Mouse (Mus musculus): ENCODE data around the gene Vash1.

Vash1 gene

GRCm38 (mm10) chr12:86692471-86693356 is 14.2 kb downstream of the Vash1 start:
- DNase-seq (ENCODE audit: low read depth, low spot score): no peak
- H3K36me3 ChIP-seq (ENCODE audit: control insufficient read depth, insufficient read depth, low read length, poor library complexity, severe bottlenecking): no peaks in the 10 kb centered on the region
- no peaks in the 10 kb centered on the region for H3K27me3 ChIP-seq (ENCODE audit: control insufficient read depth, insufficient read depth, low read length, poor library complexity, severe bottlenecking)

GRCm38 (mm10) chr12:86693389-86693788 is 14.9 kb downstream of the Vash1 start:
- DNase-seq (ENCODE audit: low read depth, low spot score): no peak
- Histone ChIP-seq H3K36me3 (ENCODE audit: control insufficient read depth, insufficient read depth, low read length, poor library complexity, severe bottlenecking) (no peaks in the 10 kb centered on the region), H3K27me3 (ENCODE audit: control insufficient read depth, insufficient read depth, low read length, poor library complexity, severe bottlenecking) (no peaks in the 10 kb centered on the region)

GRCm38 (mm10) chr12:86694441-86694840 is 15.9 kb downstream of the Vash1 start:
- no peaks in the 10 kb centered on the region for H3K27me3 ChIP-seq (ENCODE audit: control insufficient read depth, insufficient read depth, low read length, poor library complexity, severe bottlenecking)
- no peak for DNase-seq (ENCODE audit: low read depth, low spot score)
- no peaks in the 10 kb centered on the region for H3K36me3 ChIP-seq (ENCODE audit: control insufficient read depth, insufficient read depth, low read length, poor library complexity, severe bottlenecking)

- H3K27me3 ChIP-seq (ENCODE audit: control insufficient read depth, insufficient read depth, low read length, poor library complexity, severe bottlenecking): no peaks in the 10 kb centered on the region
- no peak for DNase-seq (ENCODE audit: low read depth, low spot score)
- no peaks in the 10 kb centered on the region for H3K36me3 ChIP-seq (ENCODE audit: control insufficient read depth, insufficient read depth, low read length, poor library complexity, severe bottlenecking)
Measured at GRCm38 (mm10) chr12:86697996-86698395, 19.5 kb downstream of the Vash1 start.

GRCm38 (mm10) chr12:86698537-86698936 is 20.0 kb downstream of the Vash1 start:
- Histone ChIP-seq H3K36me3 (ENCODE audit: control insufficient read depth, insufficient read depth, low read length, poor library complexity, severe bottlenecking) (no peaks in the 10 kb centered on the region; the same call in 1 of the 2 replicates), H3K27me3 (ENCODE audit: control insufficient read depth, insufficient read depth, low read length, poor library complexity, severe bottlenecking) (no peaks in the 10 kb centered on the region)
- DNase-seq (ENCODE audit: low read depth, low spot score): no peak

- DNase-seq (ENCODE audit: low read depth, low spot score): no peak
- no peaks in the 10 kb centered on the region; the same call in 1 of the 2 replicates for H3K36me3 ChIP-seq (ENCODE audit: control insufficient read depth, insufficient read depth, low read length, poor library complexity, severe bottlenecking)
- no peaks in the 10 kb centered on the region for H3K27me3 ChIP-seq (ENCODE audit: control insufficient read depth, insufficient read depth, low read length, poor library complexity, severe bottlenecking)
Measured at GRCm38 (mm10) chr12:86699965-86700926, 21.7 kb downstream of the Vash1 start.

- DNase-seq (ENCODE audit: low read depth, low spot score): no peak
- no peaks in the 10 kb centered on the region; the same call in 1 of the 2 replicates for H3K36me3 ChIP-seq (ENCODE audit: control insufficient read depth, insufficient read depth, low read length, poor library complexity, severe bottlenecking)
- no peaks in the 10 kb centered on the region for H3K27me3 ChIP-seq (ENCODE audit: control insufficient read depth, insufficient read depth, low read length, poor library complexity, severe bottlenecking)
Measured at GRCm38 (mm10) chr12:86700927-86701310, 22.4 kb downstream of the Vash1 start.

- H3K27me3 ChIP-seq (ENCODE audit: control insufficient read depth, insufficient read depth, low read length, poor library complexity, severe bottlenecking): no peaks in the 10 kb centered on the region
- no peak for DNase-seq (ENCODE audit: low read depth, low spot score)
- H3K36me3 ChIP-seq (ENCODE audit: control insufficient read depth, insufficient read depth, low read length, poor library complexity, severe bottlenecking): no peaks in the 10 kb centered on the region; the same call in 1 of the 2 replicates
Measured at GRCm38 (mm10) chr12:86701491-86701890, 23.0 kb downstream of the Vash1 start.

GRCm38 (mm10) chr12:86702690-86703089 is 24.2 kb downstream of the Vash1 start:
- DNase-seq (ENCODE audit: low read depth, low spot score): no peak
- H3K27me3 ChIP-seq (ENCODE audit: control insufficient read depth, insufficient read depth, low read length, poor library complexity, severe bottlenecking): no peaks in the 10 kb centered on the region

GRCm38 (mm10) chr12:86705843-86706242 is 27.3 kb downstream of the Vash1 start:
- no peaks in the 10 kb centered on the region; the same call in 1 of the 2 replicates for H3K36me3 ChIP-seq (ENCODE audit: control insufficient read depth, insufficient read depth, low read length, poor library complexity, severe bottlenecking)
- no peak for DNase-seq (ENCODE audit: low read depth, low spot score)
- H3K27me3 ChIP-seq (ENCODE audit: control insufficient read depth, insufficient read depth, low read length, poor library complexity, severe bottlenecking): no peaks in the 10 kb centered on the region

More at GRCm38 (mm10) chr12:86702690-86703089, 24.2 kb downstream of the Vash1 start:
- H3K36me3 ChIP-seq (ENCODE audit: control insufficient read depth, insufficient read depth, low read length, poor library complexity, severe bottlenecking): no peaks in the 10 kb centered on the region; the same call in 1 of the 2 replicates

- DNase-seq (ENCODE audit: low read depth, low spot score): no peak
- no peaks in the 10 kb centered on the region for H3K36me3 ChIP-seq (ENCODE audit: control insufficient read depth, insufficient read depth, low read length, poor library complexity, severe bottlenecking)
- H3K27me3 ChIP-seq (ENCODE audit: control insufficient read depth, insufficient read depth, low read length, poor library complexity, severe bottlenecking): no peaks in the 10 kb centered on the region
Measured at GRCm38 (mm10) chr12:86714026-86714425, 35.5 kb downstream of the Vash1 start.

GRCm38 (mm10) chr12:86715401-86715800 is 36.9 kb downstream of the Vash1 start:
- H3K36me3 ChIP-seq (ENCODE audit: control insufficient read depth, insufficient read depth, low read length, poor library complexity, severe bottlenecking): no peaks in the 10 kb centered on the region
- no peaks in the 10 kb centered on the region for H3K27me3 ChIP-seq (ENCODE audit: control insufficient read depth, insufficient read depth, low read length, poor library complexity, severe bottlenecking)
- DNase-seq (ENCODE audit: low read depth, low spot score): peak; percentile 60

GRCm38 (mm10) chr12:86716962-86717361 is 38.5 kb downstream of the Vash1 start:
- Histone ChIP-seq H3K27me3 (ENCODE audit: control insufficient read depth, insufficient read depth, low read length, poor library complexity, severe bottlenecking) (no peaks in the 10 kb centered on the region), H3K36me3 (ENCODE audit: control insufficient read depth, insufficient read depth, low read length, poor library complexity, severe bottlenecking) (no peaks in the 10 kb centered on the region; the same call in 1 of the 2 replicates)
- DNase-seq (ENCODE audit: low read depth, low spot score): no peak

- H3K36me3 ChIP-seq (ENCODE audit: control insufficient read depth, insufficient read depth, low read length, poor library complexity, severe bottlenecking): no peaks in the 10 kb centered on the region; the same call in 1 of the 2 replicates
- H3K27me3 ChIP-seq (ENCODE audit: control insufficient read depth, insufficient read depth, low read length, poor library complexity, severe bottlenecking): no peaks in the 10 kb centered on the region
- no peak for DNase-seq (ENCODE audit: low read depth, low spot score)
Measured at GRCm38 (mm10) chr12:86719961-86720639, 41.6 kb downstream of the Vash1 start.

Data from splenic B cell, adult 2 months (primary cell).